Mouse (Mus musculus): Measurements from ENCODE around the gene Cbfb. TPM values are rescaled to one million over a fixed set of nuclear protein-coding genes. Genes with fewer than 3 reads are reported as not detected.

Cbfb gene
- 46.0 and 49.0 TPM in 2 replicates for polyA plus RNA-seq (2016; fragmentation: Nextera tagmentation; extraction: Ambion mirVana)

- H3K27ac ChIP-seq (replicated peaks): peak within 1 kb of the TSS; percentile 94
- H3K4me3 ChIP-seq: peak within 1 kb of the TSS; percentile 93
- no peaks in the 10 kb centered on the region for H3K36me3 ChIP-seq
- H3K9me3 ChIP-seq: no peaks in the 10 kb centered on the region
- WGBS: under 1% methylated on average over 74 of the region's 86 CpGs
- peak; percentile 94 for ATAC-seq (ENCODE audit: low FRiP score, low read depth)
- peak within 1 kb of the TSS; percentile 92 for H3K9ac ChIP-seq (replicated peaks)
- peaks cover 18% of the 10 kb centered on the region for H3K4me1 ChIP-seq
- no peaks in the 10 kb centered on the region for H3K27me3 ChIP-seq
- H3K4me2 ChIP-seq (replicated peaks): peak within 1 kb of the TSS; percentile 60
Measured at GRCm38 (mm10) chr8:105170381-105171115, at the start of gene Cbfb. Gene Cbfb (plus strand): TSS chr8:105170674.

- Histone ChIP-seq H3K4me2 (replicated peaks) (no peak overlapping the region), H3K36me3 (no peaks in the 10 kb centered on the region), H3K4me1 (no peaks in the 10 kb centered on the region), H3K9ac (replicated peaks) (no peak overlapping the region), H3K4me3 (no peak overlapping the region), H3K9me3 (no peaks in the 10 kb centered on the region), H3K27me3 (no peaks in the 10 kb centered on the region), H3K27ac (replicated peaks) (no peak overlapping the region)
- WGBS: 84% methylated on average over 9 of the region's 9 CpGs
- ATAC-seq (ENCODE audit: low FRiP score, low read depth): no peak
Measured at GRCm38 (mm10) chr8:105129864-105130263, 40.6 kb upstream of the Cbfb start.

- ATAC-seq (ENCODE audit: low FRiP score, low read depth): no peak
- H3K4me1 ChIP-seq: no peaks in the 10 kb centered on the region
- WGBS: 84% methylated on average over 5 of the region's 5 CpGs
- no peaks in the 10 kb centered on the region for H3K9me3 ChIP-seq
- H3K4me2 ChIP-seq (replicated peaks): no peak within 1 kb of the TSS
- H3K27me3 ChIP-seq: no peaks in the 10 kb centered on the region
- no peak within 1 kb of the TSS for H3K4me3 ChIP-seq
- H3K27ac ChIP-seq (replicated peaks): no peak within 1 kb of the TSS
- H3K36me3 ChIP-seq: no peaks in the 10 kb centered on the region
- no peak within 1 kb of the TSS for H3K9ac ChIP-seq (replicated peaks)
Measured at GRCm38 (mm10) chr8:105131509-105131908, 39.0 kb upstream of the Cbfb start, which contains the start of gene Ces4a. Gene Ces4a (plus strand): TSS chr8:105131800.

GRCm38 (mm10) chr8:105138423-105138822 is 32.1 kb upstream of the Cbfb start:
- no peak for ATAC-seq (ENCODE audit: low FRiP score, low read depth)
- WGBS: 36% methylated on average over 4 of the region's 4 CpGs
- no peaks in the 10 kb centered on the region for H3K36me3 ChIP-seq
- H3K4me2 ChIP-seq (replicated peaks): no peak overlapping the region
- no peak overlapping the region for H3K27ac ChIP-seq (replicated peaks)
- 0 out of 2 replicates have a peak, but pooled peaks cover 5% of the 10 kb centered on the region for H3K27me3 ChIP-seq
- H3K9me3 ChIP-seq: no peaks in the 10 kb centered on the region
- no peak overlapping the region for H3K9ac ChIP-seq (replicated peaks)
- H3K4me3 ChIP-seq: no peak overlapping the region
- H3K4me1 ChIP-seq: no peaks in the 10 kb centered on the region

- Histone ChIP-seq H3K27me3 (0 out of 2 replicates have a peak, but pooled peaks cover 5% of the 10 kb centered on the region), H3K4me3 (no peak overlapping the region), H3K9ac (replicated peaks) (no peak overlapping the region), H3K27ac (replicated peaks) (no peak overlapping the region), H3K9me3 (no peaks in the 10 kb centered on the region), H3K4me2 (replicated peaks) (no peak overlapping the region), H3K36me3 (no peaks in the 10 kb centered on the region), H3K4me1 (no peaks in the 10 kb centered on the region)
- 43% methylated on average over 19 of the region's 19 CpGs for WGBS
- no peak for ATAC-seq (ENCODE audit: low FRiP score, low read depth)
Measured at GRCm38 (mm10) chr8:105142395-105142794, 28.1 kb upstream of the Cbfb start.

- 62% methylated on average over 4 of the region's 4 CpGs for WGBS
- no peak for ATAC-seq (ENCODE audit: low FRiP score, low read depth)
- H3K36me3 ChIP-seq: no peaks in the 10 kb centered on the region
- peaks cover 31% of the 10 kb centered on the region; the same call in 1 of the 2 replicates for H3K27me3 ChIP-seq
- no peak overlapping the region for H3K9ac ChIP-seq (replicated peaks)
- no peak overlapping the region for H3K27ac ChIP-seq (replicated peaks)
- H3K4me3 ChIP-seq: no peak overlapping the region
- peaks cover 13% of the 10 kb centered on the region for H3K4me1 ChIP-seq
- no peaks in the 10 kb centered on the region for H3K9me3 ChIP-seq
- no peak overlapping the region for H3K4me2 ChIP-seq (replicated peaks)
Measured at GRCm38 (mm10) chr8:105151654-105152053, 18.8 kb upstream of the Cbfb start.

- Histone ChIP-seq H3K4me1 (peaks cover 13% of the 10 kb centered on the region), H3K4me3 (peak overlapping the region; percentile 31), H3K27ac (replicated peaks) (no peak overlapping the region), H3K4me2 (replicated peaks) (peak overlapping the region; percentile 58), H3K9me3 (no peaks in the 10 kb centered on the region), H3K36me3 (no peaks in the 10 kb centered on the region), H3K27me3 (peaks cover 31% of the 10 kb centered on the region; the same call in 1 of the 2 replicates), H3K9ac (replicated peaks) (0 out of 2 replicates have a peak overlapping the region, but pooled peaks have one; percentile 32)
- 3% methylated on average over 27 of the region's 27 CpGs for WGBS
- peak; percentile 89 for ATAC-seq (ENCODE audit: low FRiP score, low read depth)
Measured at GRCm38 (mm10) chr8:105152623-105153398, 17.7 kb upstream of the Cbfb start.

GRCm38 (mm10) chr8:105154316-105154715 is 16.2 kb upstream of the Cbfb start:
- H3K27ac ChIP-seq (replicated peaks): no peak overlapping the region
- no peak for ATAC-seq (ENCODE audit: low FRiP score, low read depth)

GRCm38 (mm10) chr8:105155091-105155745 is 15.3 kb upstream of the Cbfb start:
- ATAC-seq (ENCODE audit: low FRiP score, low read depth): no peak

More at GRCm38 (mm10) chr8:105154316-105154715, 16.2 kb upstream of the Cbfb start:
- no peaks in the 10 kb centered on the region for H3K36me3 ChIP-seq
- H3K27me3 ChIP-seq: peaks cover 31% of the 10 kb centered on the region; the same call in 1 of the 2 replicates
- H3K4me2 ChIP-seq (replicated peaks): no peak overlapping the region
- 92% methylated on average over 5 of the region's 5 CpGs for WGBS
- no peak overlapping the region for H3K4me3 ChIP-seq
- H3K4me1 ChIP-seq: peaks cover 13% of the 10 kb centered on the region
- H3K9me3 ChIP-seq: no peaks in the 10 kb centered on the region
- no peak overlapping the region for H3K9ac ChIP-seq (replicated peaks)

GRCm38 (mm10) chr8:105157555-105157954 is 12.9 kb upstream of the Cbfb start:
- Histone ChIP-seq H3K4me1 (peaks cover 8% of the 10 kb centered on the region), H3K9ac (replicated peaks) (no peak overlapping the region), H3K36me3 (no peaks in the 10 kb centered on the region), H3K4me2 (replicated peaks) (no peak overlapping the region), H3K27me3 (peaks cover 18% of the 10 kb centered on the region; the same call in 1 of the 2 replicates), H3K4me3 (no peak overlapping the region), H3K27ac (replicated peaks) (no peak overlapping the region), H3K9me3 (no peaks in the 10 kb centered on the region)
- whole genome bisulfite sequencing: 60% methylated on average over 10 of the region's 10 CpGs
- no peak for ATAC-seq (ENCODE audit: low FRiP score, low read depth)

More at GRCm38 (mm10) chr8:105155091-105155745, 15.3 kb upstream of the Cbfb start:
- no peak overlapping the region for H3K9ac ChIP-seq (replicated peaks)
- H3K4me3 ChIP-seq: no peak overlapping the region
- no peak overlapping the region for H3K4me2 ChIP-seq (replicated peaks)
- peaks cover 13% of the 10 kb centered on the region for H3K4me1 ChIP-seq
- H3K9me3 ChIP-seq: no peaks in the 10 kb centered on the region
- 81% methylated on average over 6 of the region's 6 CpGs for WGBS
- no peak overlapping the region for H3K27ac ChIP-seq (replicated peaks)
- H3K36me3 ChIP-seq: no peaks in the 10 kb centered on the region
- peaks cover 31% of the 10 kb centered on the region; the same call in 1 of the 2 replicates for H3K27me3 ChIP-seq

- Histone ChIP-seq H3K4me1 (peaks cover 4% of the 10 kb centered on the region), H3K36me3 (no peaks in the 10 kb centered on the region)
Measured at GRCm38 (mm10) chr8:105158084-105158483, 12.4 kb upstream of the Cbfb start.

More at GRCm38 (mm10) chr8:105158084-105158483, 12.4 kb upstream of the Cbfb start:
- WGBS: 83% methylated on average over 3 of the region's 3 CpGs
- Histone ChIP-seq H3K9ac (replicated peaks) (no peak overlapping the region), H3K27me3 (peaks cover 16% of the 10 kb centered on the region; the same call in 1 of the 2 replicates), H3K9me3 (no peaks in the 10 kb centered on the region), H3K4me3 (no peak overlapping the region), H3K27ac (replicated peaks) (no peak overlapping the region), H3K4me2 (replicated peaks) (no peak overlapping the region)
- no peak for ATAC-seq (ENCODE audit: low FRiP score, low read depth)
